Mouse (Mus musculus) midbrain, embryonic 15.5 days (tissue): Measurements from ENCODE around the gene Irak4. TPM values are rescaled to one million over a fixed set of nuclear protein-coding genes. Genes with fewer than 3 reads are reported as not detected.
A peak's percentile ranks its signal among the peaks of the same experiment; 100 is the strongest.

Experiments used
- ATAC-seq: fragments of 200-750 bp; cut with Nextera tagmentation; replicated peaks from 2 replicates; pipeline ENCODE4 v1.8.0; 2017; ENCODE audit warnings: moderate TSS enrichment
- H3K27ac ChIP-seq: fragments of 300-500 bp; sonication (generic); 2 replicates; pipeline ENCODE4 v1.5.1; 2015; ENCODE audit warnings: mild to moderate bottlenecking, inconsistent platforms
- H3K27me3 ChIP-seq: fragments of 300-500 bp; sonication (generic); replicated peaks from 2 replicates; pipeline ENCODE4 v1.6.1; 2015; ENCODE audit warnings: inconsistent platforms
- H3K36me3 ChIP-seq: fragments of 300-500 bp; sonication (generic); replicated peaks from 2 replicates; pipeline ENCODE4 v1.6.1; 2015; ENCODE audit warnings: inconsistent platforms
- H3K4me1 ChIP-seq: fragments of 300-500 bp; sonication (generic); 2 replicates; pipeline ENCODE4 v1.6.1; 2015; ENCODE audit warnings: inconsistent platforms
- H3K4me2 ChIP-seq: fragments of 300-500 bp; sonication (generic); 2 replicates; pipeline ENCODE4 v1.6.1; 2015; ENCODE audit warnings: inconsistent platforms, mild to moderate bottlenecking, moderate library complexity
- H3K4me3 ChIP-seq: fragments of 300-500 bp; sonication (generic); 2 replicates; pipeline ENCODE4 v1.5.1; 2015; ENCODE audit warnings: mild to moderate bottlenecking, inconsistent platforms
- H3K9ac ChIP-seq: fragments of 300-500 bp; sonication (generic); 2 replicates; pipeline ENCODE4 v1.6.1; 2015; ENCODE audit warnings: mild to moderate bottlenecking, inconsistent platforms
- H3K9me3 ChIP-seq: fragments of 300-500 bp; sonication (generic); 2 replicates; pipeline ENCODE4 v1.6.1; 2016; ENCODE audit warnings: inconsistent platforms
- WGBS: fragments of 180-500 bp; shearing (Covaris S2); methylation state at CpG from one replicate; pipeline ENCODE4 v1.1.7; 2015; ENCODE audit warnings: mixed read lengths; 5-methylcytosine and 5-hydroxymethylcytosine counted together
- polyA plus RNA-seq: library from polyadenylated mRNA; unstranded; fragments of >200 nt; fragmentation: Nextera tagmentation; extraction: Ambion mirVana; gene quantifications from 2 replicates; pipeline ENCODE4 v1.2.1, GENCODE M21; 2015

Gene Irak4
- 1.3 and 1.8 TPM in 2 replicates for polyA plus RNA-seq

- Histone ChIP-seq H3K4me2 (peak within 1 kb of the TSS; percentile 88), H3K4me1 (peaks cover 6% of the 10 kb centered on the region), H3K27me3 (no peaks in the 10 kb centered on the region), H3K9me3 (no peaks in the 10 kb centered on the region), H3K4me3 (peak within 1 kb of the TSS; percentile 88), H3K36me3 (no peaks in the 10 kb centered on the region), H3K27ac (peak within 1 kb of the TSS; percentile 70), H3K9ac (peak within 1 kb of the TSS; percentile 61)
- under 1% methylated on average over 45 of the region's 45 CpGs for WGBS
- ATAC-seq, result peak; percentile 99
These were observed at the start of gene Irak4, which contains the start of gene Pus7l for GRCm38 (mm10) chr15:94543409-94544051. Gene Irak4 (plus strand): TSS chr15:94543643. Gene Pus7l (minus strand): TSS chr15:94543547.

GRCm38 (mm10) chr15:94494445-94494844 is 49.0 kb upstream of the Irak4 start:
- Histone ChIP-seq H3K4me2 (no peak overlapping the region), H3K4me3 (no peak overlapping the region), H3K27me3 (no peaks in the 10 kb centered on the region), H3K27ac (no peak overlapping the region), H3K9ac (no peak overlapping the region), H3K9me3 (no peaks in the 10 kb centered on the region), H3K4me1 (no peaks in the 10 kb centered on the region), H3K36me3 (no peaks in the 10 kb centered on the region)
- 100% methylated on average over 1 of the region's 1 CpGs for WGBS
- no peak for ATAC-seq

GRCm38 (mm10) chr15:94495936-94496335 is 47.5 kb upstream of the Irak4 start:
- Histone ChIP-seq H3K27ac (no peak overlapping the region), H3K4me2 (no peak overlapping the region), H3K4me1 (no peaks in the 10 kb centered on the region), H3K9ac (no peak overlapping the region), H3K36me3 (no peaks in the 10 kb centered on the region), H3K9me3 (no peaks in the 10 kb centered on the region), H3K27me3 (no peaks in the 10 kb centered on the region), H3K4me3 (no peak overlapping the region)
- 73% methylated on average over 10 of the region's 10 CpGs for WGBS
- no peak for ATAC-seq

GRCm38 (mm10) chr15:94499260-94499659 is 44.2 kb upstream of the Irak4 start:
- no peak for ATAC-seq
- WGBS, result 85% methylated on average over 1 of the region's 1 CpGs
- H3K9me3 ChIP-seq, result no peaks in the 10 kb centered on the region

GRCm38 (mm10) chr15:94503451-94504215 is 39.8 kb upstream of the Irak4 start:
- WGBS, result 63% methylated on average over 12 of the region's 12 CpGs
- H3K36me3 ChIP-seq, result no peaks in the 10 kb centered on the region
- H3K4me1 ChIP-seq, result no peaks in the 10 kb centered on the region
- no peak overlapping the region for H3K9ac ChIP-seq
- H3K4me3 ChIP-seq, result no peak overlapping the region
- H3K27ac ChIP-seq, result no peak overlapping the region
- H3K27me3 ChIP-seq, result no peaks in the 10 kb centered on the region
- no peaks in the 10 kb centered on the region for H3K9me3 ChIP-seq
- H3K4me2 ChIP-seq, result no peak overlapping the region
- ATAC-seq, result no peak

More at GRCm38 (mm10) chr15:94499260-94499659, 44.2 kb upstream of the Irak4 start:
- Histone ChIP-seq H3K27ac (no peak overlapping the region), H3K27me3 (no peaks in the 10 kb centered on the region), H3K4me1 (no peaks in the 10 kb centered on the region), H3K36me3 (no peaks in the 10 kb centered on the region), H3K4me2 (no peak overlapping the region), H3K9ac (no peak overlapping the region), H3K4me3 (no peak overlapping the region)

GRCm38 (mm10) chr15:94517913-94518491 is 25.4 kb upstream of the Irak4 start:
- Histone ChIP-seq H3K4me3 (no peak overlapping the region), H3K9ac (no peak overlapping the region), H3K27me3 (no peaks in the 10 kb centered on the region), H3K4me2 (no peak overlapping the region), H3K36me3 (no peaks in the 10 kb centered on the region), H3K27ac (no peak overlapping the region), H3K9me3 (no peaks in the 10 kb centered on the region), H3K4me1 (no peaks in the 10 kb centered on the region)
- ATAC-seq, result no peak
- 76% methylated on average over 16 of the region's 16 CpGs for WGBS

GRCm38 (mm10) chr15:94520205-94520900 is 23.1 kb upstream of the Irak4 start:
- WGBS, result 45% methylated on average over 9 of the region's 9 CpGs
- Histone ChIP-seq H3K27me3 (no peaks in the 10 kb centered on the region), H3K36me3 (no peaks in the 10 kb centered on the region), H3K27ac (no peak overlapping the region), H3K4me2 (no peak overlapping the region), H3K9me3 (no peaks in the 10 kb centered on the region), H3K9ac (no peak overlapping the region), H3K4me1 (no peaks in the 10 kb centered on the region), H3K4me3 (no peak overlapping the region)
- 0 out of 2 replicates have a peak, but pooled peaks have one; percentile 63 for ATAC-seq

GRCm38 (mm10) chr15:94520959-94521358 is 22.5 kb upstream of the Irak4 start:
- WGBS, result 76% methylated on average over 5 of the region's 5 CpGs
- Histone ChIP-seq H3K27ac (no peak overlapping the region), H3K4me1 (no peaks in the 10 kb centered on the region), H3K4me2 (no peak overlapping the region), H3K4me3 (no peak overlapping the region), H3K9ac (no peak overlapping the region), H3K36me3 (no peaks in the 10 kb centered on the region), H3K27me3 (no peaks in the 10 kb centered on the region), H3K9me3 (no peaks in the 10 kb centered on the region)
- ATAC-seq, result no peak

GRCm38 (mm10) chr15:94523251-94523650 is 20.2 kb upstream of the Irak4 start:
- no peak overlapping the region for H3K27ac ChIP-seq
- no peak overlapping the region for H3K4me3 ChIP-seq
- WGBS, result 86% methylated on average over 28 of the region's 28 CpGs
- no peak for ATAC-seq
- no peak overlapping the region for H3K9ac ChIP-seq
- no peaks in the 10 kb centered on the region for H3K27me3 ChIP-seq
- H3K4me1 ChIP-seq, result no peaks in the 10 kb centered on the region
- H3K4me2 ChIP-seq, result no peak overlapping the region
- no peaks in the 10 kb centered on the region for H3K9me3 ChIP-seq
- H3K36me3 ChIP-seq, result no peaks in the 10 kb centered on the region

GRCm38 (mm10) chr15:94524956-94525355 is 18.5 kb upstream of the Irak4 start:
- Histone ChIP-seq H3K4me3 (no peak overlapping the region), H3K9ac (no peak overlapping the region), H3K4me1 (no peaks in the 10 kb centered on the region), H3K27me3 (no peaks in the 10 kb centered on the region), H3K9me3 (no peaks in the 10 kb centered on the region), H3K4me2 (no peak overlapping the region), H3K36me3 (no peaks in the 10 kb centered on the region), H3K27ac (no peak overlapping the region)
- no peak for ATAC-seq
- WGBS, result 83% methylated on average over 12 of the region's 12 CpGs

- H3K4me1 ChIP-seq, result no peaks in the 10 kb centered on the region
- H3K4me3 ChIP-seq, result no peak overlapping the region
- 90% methylated on average over 3 of the region's 3 CpGs for WGBS
- no peak overlapping the region for H3K9ac ChIP-seq
- no peaks in the 10 kb centered on the region for H3K27me3 ChIP-seq
- no peaks in the 10 kb centered on the region for H3K9me3 ChIP-seq
- H3K36me3 ChIP-seq, result no peaks in the 10 kb centered on the region
- no peak for ATAC-seq
- no peak overlapping the region for H3K4me2 ChIP-seq
- no peak overlapping the region for H3K27ac ChIP-seq
These were observed 12.9 kb upstream of the Irak4 start for GRCm38 (mm10) chr15:94530519-94530918.

- no peak overlapping the region for H3K4me3 ChIP-seq
- no peak overlapping the region for H3K27ac ChIP-seq
- H3K4me2 ChIP-seq, result no peak overlapping the region
- no peak overlapping the region for H3K9ac ChIP-seq
- no peaks in the 10 kb centered on the region for H3K36me3 ChIP-seq
- no peaks in the 10 kb centered on the region for H3K4me1 ChIP-seq
- H3K9me3 ChIP-seq, result no peaks in the 10 kb centered on the region
- no peaks in the 10 kb centered on the region for H3K27me3 ChIP-seq
- whole genome bisulfite sequencing, result 94% methylated on average over 5 of the region's 5 CpGs
- ATAC-seq, result no peak
These were observed 11.1 kb upstream of the Irak4 start for GRCm38 (mm10) chr15:94532306-94532705.
